Comparison of ENCODE assay signal across 16 mouse cellular contexts in the genomic region with DNA sequence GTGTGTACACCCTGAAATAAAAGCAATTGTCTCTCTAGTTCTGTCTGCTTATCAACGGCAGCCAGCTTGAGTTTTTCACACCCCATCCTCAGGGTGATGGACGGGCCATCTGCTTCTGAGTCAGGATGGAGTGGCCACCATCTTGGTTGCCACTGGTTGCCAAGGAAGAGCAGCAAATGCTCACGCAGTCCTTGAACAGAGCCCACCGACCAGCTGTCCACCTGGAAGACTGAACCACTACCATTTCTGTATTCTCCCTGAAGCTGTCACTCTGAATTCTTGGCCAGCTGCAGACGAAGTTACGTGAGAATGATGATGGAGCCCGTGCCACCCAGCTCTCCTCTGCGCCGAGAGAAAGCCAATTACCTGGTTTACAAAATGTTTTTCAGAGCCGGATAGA.
DNase-seq lines count a peak whose midpoint lies in the region; ATAC-seq and TF ChIP-seq lines count a peak whose summit lies in the region.
"Had no signal": no experiment of that assay in that cellular context is flagged by ENCODE, and none has a peak within 500 bp of the region (broad histone marks: within the 10 kb centered on the region; RNA-seq: fewer than 3 reads in every experiment).

No protein-coding gene starts in this region.

- TF ChIP-seq CTCF in midbrain, postnatal 0 days (IDR thresholded peaks at IDR 0.05) = no peak
- no peak for TF ChIP-seq CTCF in left cerebral cortex, adult 2 months (IDR thresholded peaks at IDR 0.05)

- no peaks in the 10 kb centered on the region for H3K9me3 ChIP-seq in forebrain, embryonic 14.5 days (replicated peaks; ENCODE audit: control insufficient read depth, low read length)
- no peaks in the 10 kb centered on the region for H3K9me3 ChIP-seq in forebrain, embryonic 12.5 days
- H3K9me3 ChIP-seq in midbrain, postnatal 0 days (ENCODE audit: low read length) = no peaks in the 10 kb centered on the region
- H3K9me3 ChIP-seq in midbrain, embryonic 16.5 days (replicated peaks; ENCODE audit: control insufficient read depth, low read length, poor library complexity, severe bottlenecking) = no peaks in the 10 kb centered on the region
- H3K9me3 ChIP-seq: liver, embryonic 13.5 days; stomach, embryonic 15.5 days had no signal

- ATAC-seq in forebrain, embryonic 14.5 days = peak; percentile 88
- ATAC-seq in forebrain, embryonic 12.5 days (ENCODE audit: low FRiP score) = no peak
- no peak for ATAC-seq in midbrain, postnatal 0 days (ENCODE audit: low FRiP score)
- ATAC-seq in midbrain, embryonic 16.5 days = no peak
- ATAC-seq: lung, postnatal 0 days had no signal

- H3K27ac ChIP-seq in forebrain, embryonic 14.5 days (ENCODE audit: low read depth, low read length) = peak overlapping the region; percentile 63
- no peak overlapping the region for H3K27ac ChIP-seq in forebrain, embryonic 12.5 days
- no peak overlapping the region for H3K27ac ChIP-seq in midbrain, postnatal 0 days (ENCODE audit: low read depth, low read length)
- H3K27ac ChIP-seq in midbrain, embryonic 16.5 days (ENCODE audit: low read length) = no peak overlapping the region
- H3K27ac ChIP-seq in left cerebral cortex, adult 2 months = peak overlapping the region; percentile 9; the same call in 1 of the 2 replicates
- H3K27ac ChIP-seq: liver, embryonic 13.5 days; stomach, embryonic 15.5 days had no signal

- peaks cover 3% of the 10 kb centered on the region; the same call in 1 of the 2 replicates for H3K4me1 ChIP-seq in forebrain, embryonic 14.5 days (ENCODE audit: control insufficient read depth, insufficient read depth, low read length)
- peaks cover 5% of the 10 kb centered on the region; the same call in 1 of the 2 replicates for H3K4me1 ChIP-seq in forebrain, embryonic 12.5 days
- peaks cover 4% of the 10 kb centered on the region; the same call in 1 of the 2 replicates for H3K4me1 ChIP-seq in midbrain, postnatal 0 days (ENCODE audit: insufficient read depth, low read length)
- no peaks in the 10 kb centered on the region for H3K4me1 ChIP-seq in midbrain, embryonic 16.5 days (ENCODE audit: control insufficient read depth, insufficient read depth, low read length)
- H3K4me1 ChIP-seq: megakaryocyte, embryonic 14.5 days; stomach, embryonic 15.5 days had no signal

- no peak overlapping the region for H3K4me3 ChIP-seq in forebrain, embryonic 14.5 days (ENCODE audit: low read depth, low read length)
- H3K4me3 ChIP-seq in forebrain, embryonic 12.5 days (replicated peaks) = no peak overlapping the region
- H3K4me3 ChIP-seq in midbrain, postnatal 0 days (ENCODE audit: low read depth, low read length) = no peak overlapping the region
- no peak overlapping the region for H3K4me3 ChIP-seq in midbrain, embryonic 16.5 days (ENCODE audit: low read depth, low read length)
- H3K4me3 ChIP-seq in left cerebral cortex, adult 2 months = no peak overlapping the region
- H3K4me3 ChIP-seq: liver, embryonic 13.5 days; megakaryocyte, embryonic 14.5 days; myocyte; stomach, embryonic 15.5 days had no signal

- H3K36me3 ChIP-seq in forebrain, embryonic 14.5 days (ENCODE audit: control insufficient read depth, insufficient read depth, low read length) = no peaks in the 10 kb centered on the region
- H3K36me3 ChIP-seq in forebrain, embryonic 12.5 days (replicated peaks) = no peaks in the 10 kb centered on the region
- no peaks in the 10 kb centered on the region for H3K36me3 ChIP-seq in midbrain, postnatal 0 days (ENCODE audit: insufficient read depth, low read length)
- no peaks in the 10 kb centered on the region for H3K36me3 ChIP-seq in midbrain, embryonic 16.5 days (ENCODE audit: control insufficient read depth, insufficient read depth, low read length)
- H3K36me3 ChIP-seq: liver, embryonic 13.5 days; stomach, embryonic 15.5 days had no signal

- H3K27me3 ChIP-seq in forebrain, embryonic 14.5 days (replicated peaks; ENCODE audit: control insufficient read depth, insufficient read depth, low read length) = no peaks in the 10 kb centered on the region
- H3K27me3 ChIP-seq in forebrain, embryonic 12.5 days = peaks cover 6% of the 10 kb centered on the region; the same call in 1 of the 2 replicates
- no peaks in the 10 kb centered on the region for H3K27me3 ChIP-seq in midbrain, postnatal 0 days (ENCODE audit: insufficient read depth, low read length)
- H3K27me3 ChIP-seq in midbrain, embryonic 16.5 days (ENCODE audit: control insufficient read depth, insufficient read depth, low read depth, low read length) = no peaks in the 10 kb centered on the region
- H3K27me3 ChIP-seq: stomach, embryonic 15.5 days had no signal

- DNase-seq in forebrain, embryonic 14.5 days (ENCODE audit: low spot score) = peak; percentile 77
- peak; percentile 40 for DNase-seq in midbrain, postnatal 0 days (ENCODE audit: low spot score)
- peak in 1 of 2 experiments; percentile 51 for DNase-seq in left cerebral cortex, adult 2 months (ENCODE audit: extremely low spot score in 1 of 2, low spot score in 2 of 2)
- no peak for DNase-seq in spleen, adult 18-20 months
- no peak for DNase-seq in adrenal gland, postnatal 4 days (ENCODE audit: low spot score in 2 of 2)
- no peak for DNase-seq in adrenal gland, postnatal 10 days
- DNase-seq: adrenal gland, adult 2 months; kidney, postnatal 10 days; liver, embryonic 13.5 days; thymus, postnatal 36 days had no signal

- WGBS in forebrain, embryonic 14.5 days = 71% methylated on average over 10 of the region's 10 CpGs
- WGBS in forebrain, embryonic 12.5 days = 74% methylated on average over 10 of the region's 10 CpGs
- WGBS in midbrain, postnatal 0 days = 80% methylated on average over 10 of the region's 10 CpGs
- 82% methylated on average over 10 of the region's 10 CpGs for WGBS in midbrain, embryonic 16.5 days

- H3K4me2 ChIP-seq in forebrain, embryonic 14.5 days (ENCODE audit: low read length) = no peak overlapping the region
- H3K4me2 ChIP-seq in forebrain, embryonic 12.5 days = no peak overlapping the region
- no peak overlapping the region for H3K4me2 ChIP-seq in midbrain, postnatal 0 days (ENCODE audit: low read depth, low read length, poor library complexity, severe bottlenecking)
- H3K4me2 ChIP-seq in midbrain, embryonic 16.5 days (ENCODE audit: low read length) = no peak overlapping the region
- H3K4me2 ChIP-seq: liver, embryonic 13.5 days; stomach, embryonic 15.5 days had no signal

- H3K9ac ChIP-seq in forebrain, embryonic 14.5 days (ENCODE audit: low read length) = no peak overlapping the region
- no peak overlapping the region for H3K9ac ChIP-seq in forebrain, embryonic 12.5 days
- no peak overlapping the region for H3K9ac ChIP-seq in midbrain, postnatal 0 days (replicated peaks; ENCODE audit: low read length, poor library complexity, severe bottlenecking)
- no peak overlapping the region for H3K9ac ChIP-seq in midbrain, embryonic 16.5 days (ENCODE audit: low read depth, low read length)
- H3K9ac ChIP-seq: liver, embryonic 13.5 days; stomach, embryonic 15.5 days had no signal

- intact Hi-C loops in left cerebral cortex, adult 2 months (cut with DNase I) = no loop called here

Comparison
In these comparisons a context has a peak if more than half of its experiments do, and no peak if none do; other contexts are left out.
1. H3K27ac ChIP-seq: peak in forebrain, embryonic 14.5 days (single experiment) and left cerebral cortex, adult 2 months (single experiment); none in forebrain, embryonic 12.5 days (single experiment), midbrain, postnatal 0 days (single experiment) and midbrain, embryonic 16.5 days (single experiment).
2. DNase-seq: peak in forebrain, embryonic 14.5 days (single experiment) and midbrain, postnatal 0 days (single experiment); none in spleen, adult 18-20 months (0 of 2), adrenal gland, postnatal 4 days (0 of 2) and adrenal gland, postnatal 10 days (single experiment).